Mouse (Mus musculus) lung, embryonic 14.5 days (tissue): ENCODE measurements around the gene Gm20696. TPM values are rescaled to one million over a fixed set of nuclear protein-coding genes. Genes with fewer than 3 reads are reported as not detected.
A peak's percentile ranks its signal among the peaks of the same experiment; 100 is the strongest.

ENCODE experiments used
- ATAC-seq: fragments of 200-750 bp; cut with Nextera tagmentation; 2 replicates; pipeline ENCODE4 v1.8.0; 2017; ENCODE audit warnings: mild to moderate bottlenecking, moderate TSS enrichment, moderate library complexity; ENCODE audit not compliant: insufficient read depth
- DNase-seq: peaks from one replicate; pipeline ENCODE4 v3.0.0-alpha.2; 2015
- H3K27ac ChIP-seq: fragments of 300-500 bp; sonication (generic); 2 replicates; pipeline ENCODE4 v1.5.1; 2014; ENCODE audit warnings: low read depth, mild to moderate bottlenecking, moderate library complexity
- H3K27me3 ChIP-seq: fragments of 300-500 bp; sonication (generic); 2 replicates; pipeline ENCODE4 v1.6.1; 2014; ENCODE audit warnings: low read length, control low read depth; ENCODE audit not compliant: insufficient read depth
- H3K36me3 ChIP-seq: fragments of 300-500 bp; sonication (generic); 2 replicates; pipeline ENCODE4 v1.6.1; 2014; ENCODE audit warnings: control low read depth; ENCODE audit not compliant: insufficient read depth
- H3K4me1 ChIP-seq: fragments of 300-500 bp; sonication (generic); 2 replicates; pipeline ENCODE4 v1.6.1; 2014; ENCODE audit warnings: antibody characterized with exemption, control low read depth; ENCODE audit not compliant: insufficient read depth
- H3K4me2 ChIP-seq: fragments of 300-500 bp; sonication (generic); 2 replicates; pipeline ENCODE4 v1.6.1; 2014; ENCODE audit warnings: mild to moderate bottlenecking
- H3K4me3 ChIP-seq: fragments of 300-500 bp; sonication (generic); 2 replicates; pipeline ENCODE4 v1.5.1; 2014; ENCODE audit warnings: low read depth, low read length
- H3K9ac ChIP-seq: fragments of 300-500 bp; sonication (generic); 2 replicates; pipeline ENCODE4 v1.6.1; 2014
- H3K9me3 ChIP-seq: fragments of 300-500 bp; sonication (generic); 2 replicates; pipeline ENCODE4 v1.6.1; 2016; ENCODE audit warnings: low read depth, low read length, control low read depth
- CTCF ChIP-seq: IDR thresholded peaks from 2 replicates; pipeline ENCODE4 v1.5.1; 2016; ENCODE audit warnings: antibody characterized with exemption, low read depth
- WGBS: fragments of 180-500 bp; shearing (Covaris S2); extraction: QIAGEN DNeasy Blood & Tissue Kit; methylation state at CpG from one replicate; pipeline ENCODE4 v1.1.7; 2014; 5-methylcytosine and 5-hydroxymethylcytosine counted together
- polyA plus RNA-seq: library from polyadenylated mRNA; unstranded; fragments of >200 nt; fragmentation: Nextera tagmentation; extraction: Ambion mirVana; gene quantifications from 2 replicates; pipeline ENCODE4 v1.2.1, GENCODE M21; 2014

Gm20696 gene
- polyA plus RNA-seq, 1 experiment from 2014 or later, result 7.3 TPM

DNA sequence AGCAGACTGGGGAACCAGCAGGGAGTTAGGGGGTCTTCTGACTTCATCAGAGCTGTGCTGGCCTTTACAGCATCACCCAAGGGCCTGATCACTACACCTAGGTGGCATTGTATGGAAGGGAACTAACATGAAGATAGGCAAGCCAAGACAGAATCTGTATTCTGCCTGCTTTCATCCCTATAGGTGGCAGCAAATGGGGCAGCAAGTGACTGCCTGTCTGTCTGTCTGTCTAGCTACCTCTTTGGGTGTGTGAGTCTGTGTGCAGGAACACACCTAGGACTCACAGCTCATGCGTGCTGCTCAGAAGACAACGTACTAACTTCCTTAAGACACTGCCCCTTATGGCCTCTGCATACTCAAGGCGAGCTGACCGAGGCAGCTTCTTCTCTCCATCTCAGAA lies 291.2 kb downstream of the Gm20696 start:
- H3K4me1 ChIP-seq, result peaks cover 22% of the 10 kb centered on the region
- H3K9ac ChIP-seq, result no peak overlapping the region
- H3K4me2 ChIP-seq, result no peak overlapping the region
- TF ChIP-seq CTCF, result 0 out of 2 replicates have a peak, but pooled peaks have one; percentile 17
- no peaks in the 10 kb centered on the region for H3K36me3 ChIP-seq
- peak; percentile 14; the same call in 1 of the 2 replicates for ATAC-seq
- no peak for DNase-seq
- H3K9me3 ChIP-seq, result no peaks in the 10 kb centered on the region
- H3K4me3 ChIP-seq, result no peak overlapping the region
- H3K27me3 ChIP-seq, result no peaks in the 10 kb centered on the region
- H3K27ac ChIP-seq, result 0 out of 2 replicates have a peak overlapping the region, but pooled peaks have one; percentile 47
- WGBS, result 51% methylated on average over 4 of the region's 4 CpGs

DNA sequence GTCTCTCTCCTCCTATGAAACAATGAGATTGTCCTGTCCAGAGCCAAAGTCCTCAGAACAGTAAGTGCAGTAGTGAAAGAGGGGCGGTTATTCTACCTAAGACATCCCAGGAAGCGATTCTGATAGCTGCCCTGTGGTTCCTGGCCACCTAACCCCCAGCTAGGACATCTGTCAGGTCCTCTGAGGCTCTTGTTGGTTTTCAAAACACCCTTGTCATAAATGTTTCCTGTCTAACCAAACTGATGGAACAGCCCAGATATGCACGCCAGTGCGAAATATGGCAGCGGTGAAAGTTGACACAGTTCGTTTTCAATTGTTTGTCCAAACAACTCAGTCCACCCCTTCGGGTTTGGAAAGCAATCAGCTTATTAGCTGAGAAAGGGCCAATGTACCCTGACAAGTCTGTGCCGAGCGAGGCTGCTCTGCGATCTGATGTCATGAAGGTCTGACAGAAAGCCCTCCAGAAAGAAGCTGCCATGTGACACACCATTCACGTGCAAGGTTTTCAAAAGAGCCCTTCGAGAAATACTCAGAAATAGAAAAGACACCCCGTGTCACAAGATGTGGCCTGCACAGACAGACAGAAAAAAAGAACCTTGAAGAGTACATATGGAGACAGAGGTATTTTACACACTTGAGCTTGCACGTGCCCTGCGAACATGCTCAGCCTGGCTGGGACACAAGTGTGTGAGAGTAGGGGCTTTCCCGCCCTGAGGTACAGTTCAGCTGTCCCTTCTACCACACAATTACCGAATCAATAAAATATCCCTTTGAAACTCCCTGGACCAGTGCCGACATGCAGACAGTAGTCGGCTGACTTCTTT lies 291.9 kb downstream of the Gm20696 start:
- TF ChIP-seq CTCF, result no peak
- Histone ChIP-seq H3K4me1 (peaks cover 22% of the 10 kb centered on the region), H3K9ac (no peak overlapping the region), H3K27me3 (no peaks in the 10 kb centered on the region), H3K4me2 (no peak overlapping the region), H3K27ac (no peak overlapping the region), H3K9me3 (no peaks in the 10 kb centered on the region), H3K36me3 (no peaks in the 10 kb centered on the region), H3K4me3 (no peak overlapping the region)
- ATAC-seq (peak; percentile 42; the same call in 1 of the 2 replicates), DNase-seq (peak; percentile 82)
- WGBS, result 32% methylated on average over 19 of the region's 19 CpGs

DNA sequence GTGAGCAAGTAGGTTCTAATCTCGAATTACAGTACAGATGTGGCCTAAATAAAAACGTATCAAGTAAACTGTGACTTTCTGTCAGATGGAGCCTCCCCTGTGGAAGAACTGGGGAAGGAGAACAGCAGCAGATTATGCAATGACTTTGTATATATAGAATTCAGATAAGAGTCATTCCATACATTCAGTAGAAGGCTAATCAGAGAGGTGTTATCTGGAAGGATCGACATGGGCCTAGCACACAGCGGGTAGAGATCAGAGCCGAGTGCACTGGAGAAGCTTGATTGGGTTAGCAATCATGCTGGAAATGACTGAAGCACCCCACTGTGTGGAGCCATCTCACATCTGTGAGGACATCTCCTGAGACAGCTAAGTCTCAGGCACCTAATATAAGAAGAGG lies 294.2 kb downstream of the Gm20696 start:
- Histone ChIP-seq H3K9ac (no peak overlapping the region), H3K36me3 (no peaks in the 10 kb centered on the region), H3K27ac (no peak overlapping the region), H3K4me2 (no peak overlapping the region), H3K9me3 (no peaks in the 10 kb centered on the region), H3K4me1 (peaks cover 18% of the 10 kb centered on the region), H3K4me3 (no peak overlapping the region), H3K27me3 (no peaks in the 10 kb centered on the region)
- no peak for TF ChIP-seq CTCF
- ATAC-seq (peak; percentile 45; the same call in 1 of the 2 replicates), DNase-seq (no peak)
- 37% methylated on average over 5 of the region's 5 CpGs for WGBS

DNA sequence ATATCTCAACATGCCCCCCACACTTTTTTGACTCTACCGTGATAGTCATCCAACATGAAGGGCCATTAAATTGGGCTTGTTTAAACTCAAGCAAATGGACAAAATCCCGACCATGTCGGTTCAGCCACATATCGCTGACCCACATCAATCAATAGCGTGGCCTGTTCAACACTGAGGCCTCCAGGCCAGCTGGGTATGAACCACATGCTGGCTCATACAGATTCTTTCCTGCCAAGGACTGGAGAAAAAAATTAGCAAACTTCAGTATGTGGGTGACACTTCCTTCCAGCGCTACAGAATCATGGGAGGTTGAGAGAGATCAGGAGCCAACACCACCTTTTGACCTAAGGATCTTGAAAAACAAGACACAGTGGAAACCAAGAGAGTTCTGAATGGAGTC lies 294.6 kb downstream of the Gm20696 start:
- DNase-seq, result peak; percentile 56
- Histone ChIP-seq H3K27me3 (no peaks in the 10 kb centered on the region), H3K27ac (no peak overlapping the region), H3K9ac (no peak overlapping the region), H3K4me3 (no peak overlapping the region), H3K36me3 (no peaks in the 10 kb centered on the region), H3K4me1 (peaks cover 13% of the 10 kb centered on the region), H3K9me3 (no peaks in the 10 kb centered on the region), H3K4me2 (no peak overlapping the region)
- ATAC-seq, result peak; percentile 13; the same call in 1 of the 2 replicates
- no peak for TF ChIP-seq CTCF
- WGBS, result 35% methylated on average over 6 of the region's 6 CpGs

DNA sequence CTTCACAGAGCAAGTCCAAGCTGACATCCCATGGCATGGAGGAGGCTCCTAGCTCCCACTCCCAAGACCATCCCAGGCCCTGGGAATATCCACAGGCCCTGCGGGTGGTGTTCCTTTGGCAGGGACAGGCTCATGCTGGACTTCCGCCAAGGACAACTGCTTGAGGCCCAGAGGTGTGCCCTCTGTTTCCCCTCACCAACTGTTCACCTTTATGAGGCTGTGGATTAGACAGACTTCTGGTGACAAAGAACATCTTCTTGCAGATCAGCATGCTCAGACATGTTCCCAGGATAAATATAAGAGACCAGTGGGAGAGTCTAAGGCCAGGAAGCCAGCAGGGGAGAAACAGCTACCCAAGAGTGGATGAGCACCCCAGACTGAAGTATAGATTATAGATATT lies 296.7 kb downstream of the Gm20696 start:
- ATAC-seq, result no peak
- peaks cover 8% of the 10 kb centered on the region for H3K4me1 ChIP-seq
- no peaks in the 10 kb centered on the region for H3K27me3 ChIP-seq

DNA sequence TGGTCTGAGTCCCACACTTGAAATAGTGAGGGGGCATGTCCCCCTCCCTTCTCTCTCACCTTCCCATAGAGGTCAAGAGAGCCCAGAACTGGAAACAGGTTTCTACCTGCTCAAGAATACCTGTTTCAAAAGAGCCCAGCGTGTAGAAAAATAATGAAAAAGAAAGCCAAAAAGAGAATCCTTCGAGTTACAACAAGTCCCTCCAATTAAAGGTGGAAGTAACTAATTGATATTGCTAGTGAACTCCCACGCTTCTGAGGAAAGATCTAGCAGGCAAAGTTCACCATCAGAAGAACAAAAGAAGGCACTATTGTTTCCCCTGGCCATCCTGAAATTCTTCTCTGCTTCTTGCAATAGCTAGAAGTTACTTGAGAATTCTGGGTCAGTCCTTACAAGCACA lies 297.4 kb downstream of the Gm20696 start:
- Histone ChIP-seq H3K9me3 (no peaks in the 10 kb centered on the region), H3K4me1 (no peaks in the 10 kb centered on the region), H3K27ac (no peak overlapping the region), H3K4me3 (no peak overlapping the region), H3K9ac (no peak overlapping the region), H3K36me3 (no peaks in the 10 kb centered on the region), H3K27me3 (no peaks in the 10 kb centered on the region), H3K4me2 (no peak overlapping the region)
- no peak for DNase-seq
- WGBS, result 76% methylated on average over 3 of the region's 3 CpGs
- ATAC-seq, result no peak
- TF ChIP-seq CTCF, result no peak

More for the DNA sequence above, 296.7 kb downstream of the Gm20696 start:
- Histone ChIP-seq H3K9me3 (no peaks in the 10 kb centered on the region), H3K4me2 (no peak overlapping the region), H3K4me3 (no peak overlapping the region), H3K36me3 (no peaks in the 10 kb centered on the region), H3K27ac (no peak overlapping the region), H3K9ac (no peak overlapping the region)
- no peak for TF ChIP-seq CTCF
- WGBS, result 88% methylated on average over 2 of the region's 2 CpGs
- DNase-seq, result no peak

DNA sequence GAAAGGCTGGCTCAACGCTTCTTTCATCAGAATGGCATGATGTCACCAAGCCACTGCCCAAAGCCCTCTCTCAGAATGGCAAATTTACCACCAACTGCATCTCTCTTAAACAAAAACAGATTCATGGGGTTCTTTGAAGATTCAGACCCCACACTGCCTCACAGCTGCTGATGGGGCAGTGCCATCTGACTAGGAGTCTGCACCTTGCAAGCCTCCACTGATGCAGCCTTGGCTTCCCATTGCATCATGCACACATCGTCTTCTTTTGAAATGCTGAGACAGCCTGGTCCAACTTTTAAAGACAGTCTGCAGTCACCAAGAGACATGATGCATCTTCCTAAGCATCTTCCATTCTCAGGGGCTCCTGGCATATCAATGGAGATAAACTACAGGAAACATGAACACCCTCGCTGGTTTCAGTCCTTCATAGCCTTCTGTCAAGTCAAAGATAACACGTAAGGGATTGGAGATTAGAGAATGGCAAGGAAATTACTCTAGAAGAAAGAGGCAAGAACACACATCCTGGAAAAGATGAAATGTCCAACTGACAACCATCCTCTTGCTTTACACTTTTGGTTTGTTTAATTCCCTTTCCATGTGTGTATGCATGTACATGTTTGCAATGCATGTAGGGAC lies 298.4 kb downstream of the Gm20696 start:
- H3K9ac ChIP-seq, result no peak overlapping the region
- 70% methylated on average over 4 of the region's 4 CpGs for WGBS
- ATAC-seq, result no peak
- no peaks in the 10 kb centered on the region for H3K27me3 ChIP-seq
- H3K9me3 ChIP-seq, result no peaks in the 10 kb centered on the region
- no peaks in the 10 kb centered on the region for H3K36me3 ChIP-seq
- no peak overlapping the region for H3K4me3 ChIP-seq
- no peak for TF ChIP-seq CTCF
- DNase-seq, result no peak
- no peak overlapping the region for H3K4me2 ChIP-seq
- H3K27ac ChIP-seq, result no peak overlapping the region
- H3K4me1 ChIP-seq, result no peaks in the 10 kb centered on the region
